Mouse (Mus musculus) ES-Bruce4 (cell line): ENCODE results near the gene Ahdc1.

Experiments
- CTCF ChIP-seq: IDR thresholded peaks from one replicate; pipeline ENCODE4 v1.8.1; 2011; ENCODE audit warnings: low read depth, low read length
- EP300 ChIP-seq: IDR thresholded peaks from 2 replicates; pipeline ENCODE4 v1.6.1; 2011; ENCODE audit warnings: low read depth, low read length; ENCODE audit not compliant: insufficient read depth
- POLR2A ChIP-seq: IDR thresholded peaks from one replicate; pipeline ENCODE4 v1.8.1; 2011; ENCODE audit warnings: low read length; ENCODE audit not compliant: insufficient read depth

- TF ChIP-seq POLR2A: no peak
- no peak for TF ChIP-seq EP300
- TF ChIP-seq CTCF: no peak
Observed at GRCm38 (mm10) chr4:133016677-133017415, 5.8 kb downstream of the Ahdc1 start.
